ENCODE assay signal across 16 mouse cellular contexts in the genomic region with DNA sequence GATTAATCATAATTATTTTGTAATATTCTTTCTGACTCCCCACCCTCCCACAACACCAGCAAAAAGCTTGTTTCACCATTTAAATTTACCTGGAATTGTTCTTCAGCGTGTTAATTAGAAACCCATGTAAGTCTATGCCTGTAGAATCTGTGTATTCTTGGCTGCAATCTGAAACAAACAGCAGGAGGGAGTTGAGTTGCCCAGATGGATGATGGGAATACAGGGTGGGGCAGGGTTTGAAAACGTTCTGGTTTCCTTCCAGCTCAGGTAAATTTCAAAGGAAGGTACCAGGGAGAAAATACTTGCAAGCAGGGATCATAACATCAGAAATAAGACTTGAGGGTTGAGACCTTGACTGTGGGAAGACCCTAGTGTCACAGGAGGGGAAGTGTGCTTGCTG. TPM values are rescaled to one million over a fixed set of nuclear protein-coding genes. Genes with fewer than 3 reads are reported as not detected.
"Had no signal": no experiment of that assay in that cellular context is flagged by ENCODE, and none has a peak within 500 bp of the region (broad histone marks: within the 10 kb centered on the region; RNA-seq: fewer than 3 reads in every experiment).

No protein-coding gene starts in this region.

- DNase-seq: kidney, adult 2 months; kidney, postnatal 25 days; liver, embryonic 13.5 days; lung, adult 2 months; lung, postnatal 14 days; lung, postnatal 4 days; right cerebral cortex, adult 18-20 months; thymus, adult 18-20 months; thymus, postnatal 36 days had no signal

- H3K4me3 ChIP-seq: liver, embryonic 13.5 days; midbrain, embryonic 12.5 days; midbrain, embryonic 15.5 days; neural tube, embryonic 12.5 days; neural tube, embryonic 15.5 days had no signal

- H3K4me2 ChIP-seq: midbrain, embryonic 12.5 days; midbrain, embryonic 15.5 days; neural tube, embryonic 12.5 days; neural tube, embryonic 15.5 days had no signal

- ATAC-seq: midbrain, embryonic 15.5 days had no signal

- H3K9ac ChIP-seq: liver, embryonic 13.5 days; midbrain, embryonic 12.5 days; midbrain, embryonic 15.5 days; neural tube, embryonic 12.5 days; neural tube, embryonic 15.5 days had no signal

- H3K9me3 ChIP-seq: liver, embryonic 13.5 days; midbrain, embryonic 12.5 days; midbrain, embryonic 15.5 days; neural tube, embryonic 12.5 days; neural tube, embryonic 15.5 days had no signal

- H3K27me3 ChIP-seq: liver, embryonic 13.5 days; midbrain, embryonic 12.5 days; midbrain, embryonic 15.5 days; neural tube, embryonic 12.5 days; neural tube, embryonic 15.5 days had no signal

- H3K36me3 ChIP-seq: liver, embryonic 13.5 days; midbrain, embryonic 12.5 days; midbrain, embryonic 15.5 days; neural tube, embryonic 12.5 days had no signal

- H3K27ac ChIP-seq: kidney, postnatal 0 days; midbrain, embryonic 12.5 days; midbrain, embryonic 15.5 days; neural tube, embryonic 12.5 days; neural tube, embryonic 15.5 days had no signal

RNA-seq across cellular contexts. Expression of gene Arpp21, which starts 58.2 kb away (rescaled TPM):
- polyA plus RNA-seq: liver, adult 2 months; urinary bladder, adult 2 months had no signal
